Mouse (Mus musculus): Measurements from ENCODE around the gene Mrpl28. TPM values are rescaled to one million over a fixed set of nuclear protein-coding genes. Genes with fewer than 3 reads are reported as not detected.
A peak's percentile ranks its signal among the peaks of the same experiment; 100 is the strongest.

The Mrpl28 gene
- total and polyA plus RNA-seq, 3 experiments: 148 to 174 (median 164) TPM

DNA sequence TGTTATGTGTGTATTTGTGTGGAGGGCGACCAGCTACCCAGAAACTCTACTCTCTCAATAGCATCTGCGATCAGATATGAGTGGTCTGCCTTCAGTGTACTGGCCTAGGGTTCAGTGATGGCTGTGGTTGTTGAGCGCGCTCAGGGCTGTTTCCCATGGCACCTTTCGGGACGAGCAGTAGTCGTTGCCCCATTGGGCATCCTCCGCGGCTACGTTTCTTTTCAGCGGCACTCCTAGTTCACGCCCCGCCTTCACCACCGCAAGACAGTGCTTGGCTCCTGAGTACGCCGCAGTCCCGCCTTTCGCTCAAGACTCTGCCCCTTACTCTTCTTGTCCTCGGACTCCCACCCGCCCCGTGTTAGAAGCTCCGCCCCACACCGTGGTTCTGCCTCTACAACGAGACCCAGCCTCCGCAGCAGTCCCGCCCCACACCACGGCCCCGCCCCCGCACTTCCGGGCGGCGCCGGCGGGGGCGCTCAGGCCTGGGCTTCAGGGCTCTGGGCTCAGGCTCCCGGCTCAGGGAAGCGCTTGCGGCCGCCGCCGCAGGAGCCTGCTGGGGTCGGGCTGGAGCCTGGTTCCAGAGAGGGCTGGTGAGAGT is 15.0 kb downstream of the Mrpl28 start, which contains the start of gene Axin1:
Axin1 (plus strand) TSS at position 450 of the 598 bp plus-strand sequence.
- H3K36me3 ChIP-seq (ENCODE audit: control insufficient read depth in 1 of 2, insufficient read depth in 2 of 2, low read length in 2 of 2): peaks cover 2 to 13% of the 10 kb centered on the region in 2 experiments
- H3K79me2 ChIP-seq (ENCODE audit: control insufficient read depth, insufficient read depth, low read length, poor library complexity): peaks cover 44% of the 10 kb centered on the region
- peak within 1 kb of the TSS; percentile 72 for H3K27ac ChIP-seq (ENCODE audit: control insufficient read depth, low read depth, low read length)
- peak; percentile 99 for DNase-seq (ENCODE audit: low read depth, low spot score)
- no peaks in the 10 kb centered on the region for H3K9me3 ChIP-seq (replicated peaks; ENCODE audit: insufficient read depth, low read length)
- H3K9ac ChIP-seq (ENCODE audit: control insufficient read depth, low read depth, low read length, poor library complexity, severe bottlenecking): peak within 1 kb of the TSS; percentile 90
- peak within 1 kb of the TSS; percentile 94 to 97 for H3K4me3 ChIP-seq (ENCODE audit: control insufficient read depth in 1 of 2, insufficient read depth in 1 of 2, low read depth in 2 of 2, low read length in 2 of 2)
- no peaks in the 10 kb centered on the region for H3K27me3 ChIP-seq (ENCODE audit: control insufficient read depth in 1 of 2, insufficient read depth in 2 of 2, low read length in 2 of 2)
- peaks cover 4 to 8% of the 10 kb centered on the region in 2 experiments for H3K4me1 ChIP-seq (ENCODE audit: control insufficient read depth in 1 of 2, insufficient read depth in 2 of 2, low read length in 2 of 2)
- no peak; the same call in 1 of the 2 replicates for TF ChIP-seq KAT2A (conservative IDR thresholded peaks at IDR 0.05; ENCODE audit: low read depth, low read length)
- peak; percentile 86 for TF ChIP-seq MAX (IDR thresholded peaks at IDR 0.05; ENCODE audit: low read length)
- 0 out of 2 replicates have a peak, but pooled peaks have one; percentile 2 for TF ChIP-seq NRF1 (IDR thresholded peaks at IDR 0.05; ENCODE audit: insufficient read depth, low read depth, low read length, poor library complexity, severe bottlenecking)
- TF ChIP-seq CHD1 (IDR thresholded peaks at IDR 0.05; ENCODE audit: low read depth, low read length): no peak
- no peak for TF ChIP-seq MAFK (IDR thresholded peaks at IDR 0.05; ENCODE audit: borderline replicate concordance, low read depth, low read length)
- no peak for TF ChIP-seq ZKSCAN1 (IDR thresholded peaks at IDR 0.05; ENCODE audit: low read depth, low read length)
- no peak for TF ChIP-seq ZNF384 (IDR thresholded peaks at IDR 0.05; ENCODE audit: low read depth, low read length)
- TF ChIP-seq RCOR1 (IDR thresholded peaks at IDR 0.05; ENCODE audit: low read depth, low read length): no peak
- TF ChIP-seq UBTF (IDR thresholded peaks at IDR 0.05; ENCODE audit: borderline replicate concordance, insufficient read depth, low read depth, low read length): no peak
- TF ChIP-seq USF1 (IDR thresholded peaks at IDR 0.05; ENCODE audit: low read depth, low read length): no peak
- TF ChIP-seq GABPA (IDR thresholded peaks at IDR 0.05; ENCODE audit: low read depth, low read length): no peak
- peak; percentile 78 for TF ChIP-seq TBP (IDR thresholded peaks at IDR 0.05; ENCODE audit: low read depth, low read length)
- peak in 2 of 3 experiments; percentile 30; a peak in 4 of 6 replicates for TF ChIP-seq CTCF (IDR thresholded peaks at IDR 0.05 in 2 of 3, conservative IDR thresholded peaks at IDR 0.05 in 1 of 3; ENCODE audit: control insufficient read depth in 1 of 3, insufficient read depth in 1 of 3, low read depth in 2 of 3, low read length in 3 of 3, poor library complexity in 1 of 3, severe bottlenecking in 1 of 3)
- no peak for TF ChIP-seq ETS1 (IDR thresholded peaks at IDR 0.05; ENCODE audit: low read depth, low read length)
- no peak for TF ChIP-seq TAL1 (IDR thresholded peaks at IDR 0.05; ENCODE audit: low read length)
- TF ChIP-seq TCF12 (IDR thresholded peaks at IDR 0.05; ENCODE audit: low read depth, low read length): 0 out of 2 replicates have a peak, but pooled peaks have one; percentile 4
- peak; percentile 59 to 87 for TF ChIP-seq POLR2A (IDR thresholded peaks at IDR 0.05; ENCODE audit: control insufficient read depth in 1 of 2, insufficient read depth in 1 of 2, low read depth in 1 of 2, low read length in 2 of 2, poor library complexity in 1 of 2)
- peak; percentile 85; the same call in 1 of the 2 replicates for TF ChIP-seq MAZ (IDR thresholded peaks at IDR 0.05; ENCODE audit: low read depth, low read length)
- peak; percentile 88 for TF ChIP-seq ELF1 (IDR thresholded peaks at IDR 0.05; ENCODE audit: low read depth, low read length)
- TF ChIP-seq NELFE (IDR thresholded peaks at IDR 0.05; ENCODE audit: low read depth, low read length): peak; percentile 83
- TF ChIP-seq ZMIZ1 (IDR thresholded peaks at IDR 0.05; ENCODE audit: low read depth, low read length): peak; percentile 72; the same call in 1 of the 2 replicates
- no peak for TF ChIP-seq POLR2AphosphoS5 (IDR thresholded peaks at IDR 0.05; ENCODE audit: borderline replicate concordance, low read depth, low read length)
- TF ChIP-seq BHLHE40 (IDR thresholded peaks at IDR 0.05; ENCODE audit: borderline replicate concordance, low read depth, low read length): no peak
- TF ChIP-seq E2F4 (IDR thresholded peaks at IDR 0.05; ENCODE audit: borderline replicate concordance, low read depth, low read length): peak; percentile 66; the same call in 1 of the 2 replicates
- no peak for TF ChIP-seq CHD2 (IDR thresholded peaks at IDR 0.05; ENCODE audit: low read length)
- TF ChIP-seq POLR2AphosphoS2 (IDR thresholded peaks at IDR 0.05; ENCODE audit: low read length): peak; percentile 76; the same call in 1 of the 2 replicates
- 0 out of 4 replicates have a peak, but pooled peaks of 1 of the 2 experiments have one; percentile 12 for TF ChIP-seq EP300 (IDR thresholded peaks at IDR 0.05; ENCODE audit: low read depth in 1 of 2, low read length in 2 of 2)
- TF ChIP-seq MXI1 (IDR thresholded peaks at IDR 0.05; ENCODE audit: low read depth, low read length): peak; percentile 61
- TF ChIP-seq SIN3A (IDR thresholded peaks at IDR 0.05; ENCODE audit: low read length): peak; percentile 55
- TF ChIP-seq USF2 (IDR thresholded peaks at IDR 0.05; ENCODE audit: borderline replicate concordance in 1 of 2, insufficient read depth in 1 of 2, low read depth in 1 of 2, low read length in 2 of 2): no peak
- no peak for TF ChIP-seq MEF2A (IDR thresholded peaks at IDR 0.05; ENCODE audit: extremely low read depth, insufficient replicate concordance, low read depth, low read length, poor library complexity, severe bottlenecking)
- TF ChIP-seq GATA1 (IDR thresholded peaks at IDR 0.05; ENCODE audit: low read depth, low read length): peak; percentile 81
- TF ChIP-seq MYC (IDR thresholded peaks at IDR 0.05; ENCODE audit: low read depth, low read length): no peak
- TF ChIP-seq HCFC1 (IDR thresholded peaks at IDR 0.05; ENCODE audit: low read depth, low read length): peak; percentile 68; the same call in 1 of the 2 replicates
- no peak for TF ChIP-seq MYB (IDR thresholded peaks at IDR 0.05; ENCODE audit: low read depth, low read length)
- TF ChIP-seq RAD21 (IDR thresholded peaks at IDR 0.05; ENCODE audit: low read depth, low read length): no peak
